Mouse (Mus musculus) cerebellum, postnatal 4 days (tissue): Measurements from ENCODE around the gene Rnf212.
"Not testable (repeated sequence)": the region's sequence is repeated elsewhere in the genome, so short reads cannot be mapped to it uniquely, and the experiment has no call there.

Experiments used
- DNase-seq, 2 experiments: peaks; one replicate each; pipeline ENCODE4 v3.0.0; 2022; ENCODE audit warnings: low spot score in 2 of 2, mixed read lengths in 1 of 2

Gene Rnf212

GRCm38 (mm10) chr5:108774630-108775306 lies at the start of gene Rnf212:
Gene Rnf212, minus strand, starts transcription at chr5:108774982.
- no peak for DNase-seq

- peak in 1 of 2 experiments; percentile 34 for DNase-seq
These were observed 48.5 kb upstream of the Rnf212 start for GRCm38 (mm10) chr5:108823276-108823675.

- DNase-seq: not testable (repeated sequence)
These were observed 34.0 kb upstream of the Rnf212 start, which contains the start of gene Vmn2r8 for GRCm38 (mm10) chr5:108808750-108809149. Gene Vmn2r8, minus strand, starts transcription at chr5:108808850.

GRCm38 (mm10) chr5:108803646-108804045 lies 28.9 kb upstream of the Rnf212 start:
- DNase-seq: no peak

GRCm38 (mm10) chr5:108795263-108795662 lies 20.5 kb upstream of the Rnf212 start, which contains the start of gene Tmed11:
Gene Tmed11, minus strand, starts transcription at chr5:108795363.
- not testable (repeated sequence) for DNase-seq

- peak in 1 of 2 experiments; percentile 20 for DNase-seq
These were observed 15.6 kb upstream of the Rnf212 start for GRCm38 (mm10) chr5:108790385-108790784.

- DNase-seq: no peak
These were observed 14.8 kb downstream of the Rnf212 start for GRCm38 (mm10) chr5:108760002-108760401.

- DNase-seq: peak in 1 of 2 experiments; percentile 3
These were observed 16.4 kb downstream of the Rnf212 start for GRCm38 (mm10) chr5:108758396-108758795.

GRCm38 (mm10) chr5:108751258-108751657 lies 23.5 kb downstream of the Rnf212 start:
- not testable (repeated sequence) for DNase-seq

GRCm38 (mm10) chr5:108750328-108751210 lies 24.2 kb downstream of the Rnf212 start:
- no peak for DNase-seq

GRCm38 (mm10) chr5:108744629-108745028 lies 30.2 kb downstream of the Rnf212 start:
- DNase-seq: no peak

- no peak for DNase-seq
These were observed 30.9 kb downstream of the Rnf212 start for GRCm38 (mm10) chr5:108743856-108744255.

GRCm38 (mm10) chr5:108742596-108742995 lies 32.2 kb downstream of the Rnf212 start:
- no peak for DNase-seq

GRCm38 (mm10) chr5:108741844-108742243 lies 32.9 kb downstream of the Rnf212 start:
- DNase-seq: no peak

- no peak for DNase-seq
These were observed 47.4 kb downstream of the Rnf212 start for GRCm38 (mm10) chr5:108727425-108727824.

- peak; percentile 50 to 76 for DNase-seq
These were observed 48.1 kb downstream of the Rnf212 start for GRCm38 (mm10) chr5:108726557-108727248.

GRCm38 (mm10) chr5:108724006-108724405 lies 50.8 kb downstream of the Rnf212 start:
- DNase-seq: no peak

GRCm38 (mm10) chr5:108719761-108720160 lies 55.0 kb downstream of the Rnf212 start:
- DNase-seq: no peak

- DNase-seq: peak; percentile 17 to 42
These were observed 56.7 kb downstream of the Rnf212 start for GRCm38 (mm10) chr5:108718051-108718450.

GRCm38 (mm10) chr5:108715974-108716373 lies 58.8 kb downstream of the Rnf212 start:
- DNase-seq: no peak

- peak in 1 of 2 experiments; percentile 38 for DNase-seq
These were observed 60.6 kb downstream of the Rnf212 start for GRCm38 (mm10) chr5:108714149-108714548.

- DNase-seq: no peak
These were observed 61.1 kb downstream of the Rnf212 start for GRCm38 (mm10) chr5:108713691-108714090.
